ENCODE assay signal across 9 mouse cellular contexts in the genomic region with DNA sequence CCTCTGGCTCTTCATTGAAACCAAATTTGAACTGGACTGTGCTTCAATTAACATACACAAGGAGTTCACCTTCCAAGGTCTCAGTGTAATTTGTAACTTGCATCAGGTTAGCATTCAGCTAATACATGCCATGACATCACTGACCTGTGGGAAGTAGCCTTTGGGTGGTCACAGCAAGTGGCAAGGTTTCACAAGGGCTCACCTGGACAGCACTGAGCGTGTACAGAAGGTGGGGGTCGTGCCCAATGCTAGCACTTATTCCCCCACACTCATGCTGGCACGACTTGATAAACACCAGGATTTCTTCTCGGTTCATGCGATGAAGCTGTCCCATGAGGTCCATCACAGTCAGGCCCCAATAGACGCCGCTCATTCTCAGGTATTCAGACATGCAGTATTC. TPM values are rescaled to one million over a fixed set of nuclear protein-coding genes. Genes with fewer than 3 reads are reported as not detected.
DNase-seq lines count a peak whose midpoint lies in the region; ATAC-seq lines count a peak whose summit lies in the region.
"Had no signal": no experiment of that assay in that cellular context is flagged by ENCODE, and none has a peak within 500 bp of the region (broad histone marks: within the 10 kb centered on the region; RNA-seq: fewer than 3 reads in every experiment).

No protein-coding gene starts in this region.

- no peak overlapping the region for H3K4me2 ChIP-seq in hindbrain, embryonic 11.5 days (replicated peaks; ENCODE audit: low read depth, low read length)
- peak overlapping the region; percentile 66 for H3K4me2 ChIP-seq in hindbrain, embryonic 15.5 days
- peak overlapping the region; percentile 78 for H3K4me2 ChIP-seq in midbrain, embryonic 16.5 days (ENCODE audit: low read length)

- no peak for DNase-seq in hindbrain, embryonic 10.5 days (ENCODE audit: low spot score)
- no peak for DNase-seq in hindbrain, embryonic 11.5 days (ENCODE audit: low spot score)
- peak; percentile 50 for DNase-seq in ZHBTc4 (ENCODE audit: low read depth, low spot score)
- DNase-seq in c-Kit-positive CD71-positive TER-119-positive erythroid progenitor cells, embryonic 14.5 days (ENCODE audit: low spot score), result no peak
- no peak for DNase-seq in right cerebral cortex, adult 18-20 months

- ATAC-seq in hindbrain, embryonic 11.5 days (ENCODE audit: low FRiP score), result no peak
- ATAC-seq in hindbrain, embryonic 15.5 days (ENCODE audit: low FRiP score, low read depth), result no peak
- no peak for ATAC-seq in midbrain, embryonic 16.5 days
- no peak for ATAC-seq in megakaryocyte-erythroid progenitor cell, adult 5-6 weeks (replicated peaks; ENCODE audit: low FRiP score, low TSS enrichment, poor library complexity, severe bottlenecking)

- H3K9ac ChIP-seq in hindbrain, embryonic 11.5 days (ENCODE audit: low read depth, low read length), result no peak overlapping the region
- H3K9ac ChIP-seq in hindbrain, embryonic 15.5 days, result no peak overlapping the region; the same call in 1 of the 2 replicates
- H3K9ac ChIP-seq in midbrain, embryonic 16.5 days (ENCODE audit: low read depth, low read length), result no peak overlapping the region

- H3K4me1 ChIP-seq in hindbrain, embryonic 10.5 days (replicated peaks), result peaks cover 46% of the 10 kb centered on the region
- peaks cover 9% of the 10 kb centered on the region; the same call in 1 of the 2 replicates for H3K4me1 ChIP-seq in hindbrain, embryonic 11.5 days (replicated peaks; ENCODE audit: control insufficient read depth, insufficient read depth, low read length)
- H3K4me1 ChIP-seq in hindbrain, embryonic 15.5 days (replicated peaks), result peaks cover 49% of the 10 kb centered on the region
- peaks cover 32% of the 10 kb centered on the region for H3K4me1 ChIP-seq in midbrain, embryonic 16.5 days (ENCODE audit: control insufficient read depth, insufficient read depth, low read length)

- no peak overlapping the region; the same call in 1 of the 2 replicates for H3K27ac ChIP-seq in hindbrain, embryonic 10.5 days
- no peak overlapping the region for H3K27ac ChIP-seq in hindbrain, embryonic 11.5 days (ENCODE audit: low read depth, low read length)
- no peak overlapping the region for H3K27ac ChIP-seq in hindbrain, embryonic 15.5 days (replicated peaks)
- H3K27ac ChIP-seq in midbrain, embryonic 16.5 days (ENCODE audit: low read length), result no peak overlapping the region
- H3K27ac ChIP-seq: macrophage had no signal

- H3K4me3 ChIP-seq in hindbrain, embryonic 10.5 days, result peak overlapping the region; percentile 96
- H3K4me3 ChIP-seq in hindbrain, embryonic 11.5 days (ENCODE audit: low read depth, low read length), result no peak overlapping the region
- peak overlapping the region; percentile 66; the same call in 1 of the 2 replicates for H3K4me3 ChIP-seq in hindbrain, embryonic 15.5 days
- no peak overlapping the region for H3K4me3 ChIP-seq in midbrain, embryonic 16.5 days (ENCODE audit: low read depth, low read length)

- peaks cover 62% of the 10 kb centered on the region for H3K36me3 ChIP-seq in hindbrain, embryonic 10.5 days
- H3K36me3 ChIP-seq in hindbrain, embryonic 11.5 days (ENCODE audit: control insufficient read depth, insufficient read depth, low read length), result peaks cover 17% of the 10 kb centered on the region
- peaks cover 52% of the 10 kb centered on the region for H3K36me3 ChIP-seq in hindbrain, embryonic 15.5 days
- H3K36me3 ChIP-seq in midbrain, embryonic 16.5 days (ENCODE audit: control insufficient read depth, insufficient read depth, low read length), result peaks cover 38% of the 10 kb centered on the region

- no peaks in the 10 kb centered on the region for H3K9me3 ChIP-seq in hindbrain, embryonic 10.5 days
- no peaks in the 10 kb centered on the region for H3K9me3 ChIP-seq in hindbrain, embryonic 11.5 days (ENCODE audit: control insufficient read depth, low read length)
- H3K9me3 ChIP-seq in hindbrain, embryonic 15.5 days, result no peaks in the 10 kb centered on the region
- H3K9me3 ChIP-seq in midbrain, embryonic 16.5 days (replicated peaks; ENCODE audit: control insufficient read depth, low read length, poor library complexity, severe bottlenecking), result no peaks in the 10 kb centered on the region

- 82% methylated on average over 7 of the region's 7 CpGs for WGBS in hindbrain, embryonic 10.5 days
- 84% methylated on average over 7 of the region's 7 CpGs for WGBS in hindbrain, embryonic 11.5 days
- WGBS in hindbrain, embryonic 15.5 days, result 75% methylated on average over 7 of the region's 7 CpGs
- WGBS in midbrain, embryonic 16.5 days, result 67% methylated on average over 7 of the region's 7 CpGs

- H3K27me3 ChIP-seq in hindbrain, embryonic 10.5 days (ENCODE audit: insufficient read depth, poor library complexity, severe bottlenecking), result no peaks in the 10 kb centered on the region
- H3K27me3 ChIP-seq in hindbrain, embryonic 11.5 days (ENCODE audit: control insufficient read depth, insufficient read depth, low read length), result no peaks in the 10 kb centered on the region
- H3K27me3 ChIP-seq in hindbrain, embryonic 15.5 days, result no peaks in the 10 kb centered on the region
- no peaks in the 10 kb centered on the region for H3K27me3 ChIP-seq in midbrain, embryonic 16.5 days (ENCODE audit: control insufficient read depth, insufficient read depth, low read depth, low read length)

RNA-seq across cellular contexts. Expression of a gene that starts 2.3 kb away (rescaled TPM):
- 31.3 and 44.6 TPM in 2 replicates for polyA plus RNA-seq in hindbrain, embryonic 10.5 days (2016; fragmentation: Nextera tagmentation; extraction: Ambion mirVana)
- 41.8 and 43.6 TPM in 2 replicates for polyA plus RNA-seq in hindbrain, embryonic 11.5 days (2014; fragmentation: Nextera tagmentation; extraction: Ambion mirVana)
- 50.5 and 55.4 TPM in 2 replicates for polyA plus RNA-seq in hindbrain, embryonic 15.5 days (2015; fragmentation: Nextera tagmentation; extraction: Ambion mirVana)
- 49.3 and 56.5 TPM in 2 replicates for polyA plus RNA-seq in midbrain, embryonic 16.5 days (2015; fragmentation: Nextera tagmentation; extraction: Ambion mirVana)
- 211 and 271 TPM in 2 replicates for total RNA-seq in megakaryocyte-erythroid progenitor cell, adult 5-6 weeks (2014; fragmentation: Nextera tagmentation)
- 274 and 354 TPM in 2 replicates for total RNA-seq in megakaryocyte-erythroid progenitor cell, adult 5-6 weeks (2017)

RNA-seq across cellular contexts. Expression of a gene that starts 4.6 kb away (rescaled TPM):
- polyA plus RNA-seq in hindbrain, embryonic 10.5 days (2016; fragmentation: Nextera tagmentation; extraction: Ambion mirVana), result 0.09 and 0.10 TPM in 2 replicates
- polyA plus RNA-seq in hindbrain, embryonic 11.5 days (2014; fragmentation: Nextera tagmentation; extraction: Ambion mirVana), result 0.05 and 0.08 TPM in 2 replicates
- 0.12 and 0.22 TPM in 2 replicates for polyA plus RNA-seq in hindbrain, embryonic 15.5 days (2015; fragmentation: Nextera tagmentation; extraction: Ambion mirVana)
- 0.15 and 0.32 TPM in 2 replicates for polyA plus RNA-seq in midbrain, embryonic 16.5 days (2015; fragmentation: Nextera tagmentation; extraction: Ambion mirVana)
- 0.17 and 0.49 TPM in 2 replicates for total RNA-seq in megakaryocyte-erythroid progenitor cell, adult 5-6 weeks (2014; fragmentation: Nextera tagmentation)
- total RNA-seq in megakaryocyte-erythroid progenitor cell, adult 5-6 weeks (2017), result not detected in 2 replicates
- polyA plus RNA-seq: macrophage had no signal

RNA-seq across cellular contexts. Expression of a gene that starts 33.9 kb away (rescaled TPM):
- 43.1 and 51.4 TPM in 2 replicates for polyA plus RNA-seq in hindbrain, embryonic 10.5 days (2016; fragmentation: Nextera tagmentation; extraction: Ambion mirVana)
- polyA plus RNA-seq in hindbrain, embryonic 11.5 days (2014; fragmentation: Nextera tagmentation; extraction: Ambion mirVana), result 55.0 and 63.6 TPM in 2 replicates
- 63.1 and 65.6 TPM in 2 replicates for polyA plus RNA-seq in hindbrain, embryonic 15.5 days (2015; fragmentation: Nextera tagmentation; extraction: Ambion mirVana)
- 56.7 and 65.6 TPM in 2 replicates for polyA plus RNA-seq in midbrain, embryonic 16.5 days (2015; fragmentation: Nextera tagmentation; extraction: Ambion mirVana)
- total RNA-seq in megakaryocyte-erythroid progenitor cell, adult 5-6 weeks (2014; fragmentation: Nextera tagmentation), result 69.9 and 82.5 TPM in 2 replicates
- 201 and 332 TPM in 2 replicates for total RNA-seq in megakaryocyte-erythroid progenitor cell, adult 5-6 weeks (2017)

Comparison
In these comparisons a context has a peak if more than half of its experiments do, and no peak if none do; other contexts are left out.
1. H3K4me3 ChIP-seq: peak in hindbrain, embryonic 10.5 days (single experiment) and hindbrain, embryonic 15.5 days (single experiment); none in hindbrain, embryonic 11.5 days (single experiment) and midbrain, embryonic 16.5 days (single experiment).